Mouse (Mus musculus) liver, adult 2 months (tissue): ENCODE results near the gene Gm28372.

ENCODE experiments used
- CTCF ChIP-seq: fragments of 200-500 bp; IDR thresholded peaks from 2 replicates; pipeline ENCODE4 v1.5.1; 2011; ENCODE audit warnings: low read depth, low read length, control low read depth
- POLR2A ChIP-seq: fragments of 200-500 bp; IDR thresholded peaks from 2 replicates; pipeline ENCODE4 v1.6.1; 2011; ENCODE audit warnings: low read length, control low read depth; ENCODE audit not compliant: insufficient read depth; ENCODE audit errors: extremely low read depth

DNA sequence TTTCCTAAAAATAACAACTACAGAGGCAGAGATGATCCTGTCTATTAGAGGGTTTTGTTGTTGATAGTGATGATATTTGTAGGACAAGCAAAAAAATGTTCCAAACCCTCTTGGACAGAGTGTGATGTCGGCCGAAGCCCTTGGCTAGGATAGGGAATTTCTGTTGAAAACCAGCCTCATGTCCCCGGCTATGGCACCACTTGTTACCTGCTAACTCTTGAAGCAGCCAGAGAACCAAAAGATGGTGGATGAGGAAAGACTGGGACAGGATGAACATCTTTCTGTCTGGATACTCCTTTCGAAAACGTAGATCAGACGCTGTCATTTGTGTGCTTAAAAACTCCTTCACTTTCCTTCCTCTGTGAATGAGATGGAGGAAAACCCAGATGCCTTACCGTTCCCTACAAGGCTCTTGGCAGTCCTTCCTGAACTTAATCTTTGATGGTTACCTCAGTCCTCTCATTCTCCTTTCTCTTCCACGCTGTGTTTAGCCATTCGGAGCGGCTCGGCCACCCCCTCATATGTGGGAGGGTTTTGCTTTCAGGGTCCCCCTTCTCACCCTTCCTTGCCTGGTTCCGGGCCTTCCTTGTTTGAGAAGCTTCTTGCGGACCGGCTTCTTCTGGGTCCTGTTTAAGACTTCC is 46.2 kb downstream of the Gm28372 start:
- TF ChIP-seq CTCF (no peak), POLR2A (no peak)
